Mouse (Mus musculus) embryonic facial prominence, embryonic 11.5 days (tissue): ENCODE data around the gene Kyat1. TPM values are rescaled to one million over a fixed set of nuclear protein-coding genes. Genes with fewer than 3 reads are reported as not detected.

Source experiments
- ATAC-seq: fragments of 200-750 bp; cut with Nextera tagmentation; replicated peaks from 2 replicates; pipeline ENCODE4 v1.8.0; 2017; ENCODE audit warnings: low read depth; ENCODE audit not compliant: insufficient number of reproducible peaks, low FRiP score, low TSS enrichment
- DNase-seq: peaks from one replicate; pipeline ENCODE4 v3.0.0-alpha.2; 2015; ENCODE audit warnings: low spot score
- H3K27ac ChIP-seq: fragments of 300-500 bp; sonication (generic); replicated peaks from 2 replicates; pipeline ENCODE4 v1.5.1; 2014; ENCODE audit warnings: mild to moderate bottlenecking, low read depth, low read length, control low read depth
- H3K27me3 ChIP-seq: fragments of 300-500 bp; sonication (generic); 2 replicates; pipeline ENCODE4 v1.6.1; 2014; ENCODE audit warnings: mild to moderate bottlenecking, low read length, moderate library complexity, mixed read lengths; ENCODE audit not compliant: control insufficient read depth, insufficient read depth
- H3K36me3 ChIP-seq: fragments of 300-500 bp; sonication (generic); replicated peaks from 2 replicates; pipeline ENCODE4 v1.6.1; 2014; ENCODE audit warnings: low read depth, mild to moderate bottlenecking, low read length, moderate library complexity, mixed read lengths; ENCODE audit not compliant: control insufficient read depth, insufficient read depth
- H3K4me1 ChIP-seq: fragments of 300-500 bp; sonication (generic); 2 replicates; pipeline ENCODE4 v1.6.1; 2014; ENCODE audit warnings: low read length, mixed read lengths; ENCODE audit not compliant: control insufficient read depth, insufficient read depth
- H3K4me2 ChIP-seq: fragments of 300-500 bp; sonication (generic); 2 replicates; pipeline ENCODE4 v1.6.1; 2014; ENCODE audit warnings: low read depth, mild to moderate bottlenecking, control low read depth, low read length, moderate library complexity
- H3K4me3 ChIP-seq: fragments of 300-500 bp; sonication (generic); 2 replicates; pipeline ENCODE4 v1.5.1; 2014; ENCODE audit warnings: low read depth, low read length, control low read depth
- H3K9ac ChIP-seq: fragments of 300-500 bp; sonication (generic); replicated peaks from 2 replicates; pipeline ENCODE4 v1.6.1; 2014; ENCODE audit warnings: mild to moderate bottlenecking, control low read depth, low read length
- H3K9me3 ChIP-seq: fragments of 300-500 bp; sonication (generic); replicated peaks from 2 replicates; pipeline ENCODE4 v1.6.1; 2016; ENCODE audit warnings: mild to moderate bottlenecking, low read length, inconsistent platforms, mixed read lengths; ENCODE audit not compliant: control insufficient read depth
- WGBS: fragments of 180-500 bp; shearing (Covaris S2); extraction: QIAGEN DNeasy Blood & Tissue Kit; methylation state at CpG from one replicate; pipeline ENCODE4 v1.1.7; 2014; 5-methylcytosine and 5-hydroxymethylcytosine counted together
- polyA plus RNA-seq: library from polyadenylated mRNA; unstranded; fragments of >200 nt; fragmentation: Nextera tagmentation; extraction: Ambion mirVana; gene quantifications from 2 replicates; pipeline ENCODE4 v1.2.1, GENCODE M21; 2014

Gene Kyat1
- polyA plus RNA-seq: 6.7 and 8.1 TPM in 2 replicates

- peak within 1 kb of the TSS; percentile 78 for H3K4me3 ChIP-seq
- peak within 1 kb of the TSS; percentile 90 for H3K4me2 ChIP-seq
- H3K9ac ChIP-seq: peak within 1 kb of the TSS; percentile 64
- DNase-seq: peak; percentile 96
- no peaks in the 10 kb centered on the region for H3K27me3 ChIP-seq
- H3K4me1 ChIP-seq: peaks cover 3% of the 10 kb centered on the region; the same call in 1 of the 2 replicates
- ATAC-seq: peak; percentile 94
- no peaks in the 10 kb centered on the region for H3K36me3 ChIP-seq
- under 1% methylated on average over 44 of the region's 44 CpGs for WGBS
- no peaks in the 10 kb centered on the region for H3K9me3 ChIP-seq
- no peak within 1 kb of the TSS for H3K27ac ChIP-seq
Observed at GRCm38 (mm10) chr2:30205629-30206357, at the start of gene Kyat1. Gene Kyat1 (minus strand): TSS chr2:30205847.

- Histone ChIP-seq H3K4me2 (no peak overlapping the region), H3K4me1 (no peaks in the 10 kb centered on the region), H3K27ac (no peak overlapping the region), H3K9me3 (no peaks in the 10 kb centered on the region), H3K36me3 (peaks cover 15% of the 10 kb centered on the region), H3K9ac (no peak overlapping the region), H3K27me3 (no peaks in the 10 kb centered on the region), H3K4me3 (no peak overlapping the region)
- no peak for ATAC-seq
- 84% methylated on average over 5 of the region's 5 CpGs for WGBS
- DNase-seq: no peak
Observed at GRCm38 (mm10) chr2:30253809-30254208, 48.2 kb upstream of the Kyat1 start.

GRCm38 (mm10) chr2:30252521-30252920, 46.9 kb upstream of the Kyat1 start:
- no peak overlapping the region for H3K27ac ChIP-seq
- WGBS: 84% methylated on average over 3 of the region's 3 CpGs
- no peak for DNase-seq
- no peaks in the 10 kb centered on the region for H3K4me1 ChIP-seq
- peaks cover 12% of the 10 kb centered on the region for H3K36me3 ChIP-seq
- H3K9ac ChIP-seq: no peak overlapping the region
- H3K9me3 ChIP-seq: no peaks in the 10 kb centered on the region
- H3K27me3 ChIP-seq: no peaks in the 10 kb centered on the region
- no peak overlapping the region for H3K4me2 ChIP-seq
- no peak for ATAC-seq
- no peak overlapping the region for H3K4me3 ChIP-seq

- Histone ChIP-seq H3K4me1 (no peaks in the 10 kb centered on the region), H3K9me3 (no peaks in the 10 kb centered on the region), H3K4me3 (no peak overlapping the region), H3K27me3 (no peaks in the 10 kb centered on the region), H3K27ac (no peak overlapping the region), H3K9ac (no peak overlapping the region), H3K36me3 (peaks cover 6% of the 10 kb centered on the region), H3K4me2 (no peak overlapping the region)
- 81% methylated on average over 5 of the region's 5 CpGs for WGBS
- ATAC-seq: 0 out of 2 replicates have a peak, but pooled peaks have one; percentile 25
- DNase-seq: no peak
Observed at GRCm38 (mm10) chr2:30251417-30252104, 45.9 kb upstream of the Kyat1 start.

GRCm38 (mm10) chr2:30250166-30251128, 44.8 kb upstream of the Kyat1 start:
- DNase-seq (no peak), ATAC-seq (no peak)
- H3K27ac ChIP-seq: no peak overlapping the region
- WGBS: 87% methylated on average over 10 of the region's 10 CpGs
- H3K4me3 ChIP-seq: no peak overlapping the region
- no peak overlapping the region for H3K4me2 ChIP-seq
- no peak overlapping the region for H3K9ac ChIP-seq
- H3K4me1 ChIP-seq: no peaks in the 10 kb centered on the region
- no peaks in the 10 kb centered on the region for H3K9me3 ChIP-seq
- no peaks in the 10 kb centered on the region for H3K27me3 ChIP-seq
- peaks cover 3% of the 10 kb centered on the region; the same call in 1 of the 2 replicates for H3K36me3 ChIP-seq

- no peak overlapping the region for H3K9ac ChIP-seq
- 95% methylated on average over 3 of the region's 3 CpGs for WGBS
Observed at GRCm38 (mm10) chr2:30249182-30249581, 43.5 kb upstream of the Kyat1 start.

GRCm38 (mm10) chr2:30247681-30248080, 42.0 kb upstream of the Kyat1 start:
- no peaks in the 10 kb centered on the region for H3K9me3 ChIP-seq
- DNase-seq: no peak
- H3K36me3 ChIP-seq: peaks cover 5% of the 10 kb centered on the region; the same call in 1 of the 2 replicates
- 78% methylated on average over 4 of the region's 4 CpGs for WGBS
- H3K4me1 ChIP-seq: no peaks in the 10 kb centered on the region
- H3K4me2 ChIP-seq: no peak overlapping the region
- no peak overlapping the region for H3K4me3 ChIP-seq
- no peak overlapping the region for H3K27ac ChIP-seq
- no peak for ATAC-seq
- H3K27me3 ChIP-seq: no peaks in the 10 kb centered on the region
- H3K9ac ChIP-seq: no peak overlapping the region

More at GRCm38 (mm10) chr2:30249182-30249581, 43.5 kb upstream of the Kyat1 start:
- H3K4me1 ChIP-seq: no peaks in the 10 kb centered on the region
- H3K9me3 ChIP-seq: no peaks in the 10 kb centered on the region
- no peak overlapping the region for H3K4me2 ChIP-seq
- no peak overlapping the region for H3K27ac ChIP-seq
- no peak for ATAC-seq
- peaks cover 3% of the 10 kb centered on the region; the same call in 1 of the 2 replicates for H3K36me3 ChIP-seq
- no peak overlapping the region for H3K4me3 ChIP-seq
- H3K27me3 ChIP-seq: no peaks in the 10 kb centered on the region
- DNase-seq: no peak
